Mouse (Mus musculus) spleen, postnatal 4 days (tissue): ENCODE measurements around the gene Crmp1.

Source experiments
- DNase-seq, 2 experiments: peaks; one replicate each; pipeline ENCODE4 v3.0.0; 2022; ENCODE audit warnings: low spot score in 2 of 2

Gene Crmp1

DNA sequence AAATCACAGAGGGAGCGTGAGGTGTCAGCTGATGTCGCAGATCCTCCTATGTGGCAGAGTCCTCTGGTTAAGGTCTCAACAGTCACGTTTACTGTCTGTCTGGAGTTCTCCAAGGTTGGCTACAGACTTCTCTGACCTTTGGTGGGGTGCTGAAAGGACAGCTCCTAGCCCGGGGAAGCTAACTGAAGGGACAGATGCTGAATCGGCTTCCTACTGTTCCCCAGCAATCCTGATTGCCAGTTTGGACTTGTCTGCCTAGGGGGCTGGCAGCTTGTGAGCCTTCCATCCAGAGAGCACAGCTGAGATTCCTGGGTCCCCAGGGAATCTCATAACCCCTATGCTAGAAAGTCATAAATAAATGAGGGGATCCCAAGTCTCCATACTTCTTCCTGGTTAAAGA is 1.2 kb upstream of the Crmp1 start:
- DNase-seq, result no peak

DNA sequence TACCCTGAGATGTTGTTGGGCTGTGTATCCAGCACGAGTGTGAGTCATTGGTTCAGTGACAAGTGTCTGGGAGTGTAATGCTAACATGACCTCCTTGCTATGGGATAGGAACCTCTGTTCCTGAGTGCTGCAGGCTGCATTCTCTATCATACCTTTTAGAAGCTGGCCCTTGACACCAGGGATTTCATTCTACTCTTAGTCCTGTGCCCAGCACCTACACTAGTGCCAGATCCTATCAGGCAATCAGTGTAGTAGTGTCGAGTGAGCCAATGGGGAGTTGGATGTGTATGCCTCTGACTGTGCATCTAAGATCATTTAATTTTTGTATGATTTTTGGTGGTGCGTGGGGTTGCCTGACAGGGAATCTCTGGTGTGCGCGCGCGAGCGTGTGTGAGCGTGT is 516 bp upstream of the Crmp1 start:
- DNase-seq, result no peak

DNA sequence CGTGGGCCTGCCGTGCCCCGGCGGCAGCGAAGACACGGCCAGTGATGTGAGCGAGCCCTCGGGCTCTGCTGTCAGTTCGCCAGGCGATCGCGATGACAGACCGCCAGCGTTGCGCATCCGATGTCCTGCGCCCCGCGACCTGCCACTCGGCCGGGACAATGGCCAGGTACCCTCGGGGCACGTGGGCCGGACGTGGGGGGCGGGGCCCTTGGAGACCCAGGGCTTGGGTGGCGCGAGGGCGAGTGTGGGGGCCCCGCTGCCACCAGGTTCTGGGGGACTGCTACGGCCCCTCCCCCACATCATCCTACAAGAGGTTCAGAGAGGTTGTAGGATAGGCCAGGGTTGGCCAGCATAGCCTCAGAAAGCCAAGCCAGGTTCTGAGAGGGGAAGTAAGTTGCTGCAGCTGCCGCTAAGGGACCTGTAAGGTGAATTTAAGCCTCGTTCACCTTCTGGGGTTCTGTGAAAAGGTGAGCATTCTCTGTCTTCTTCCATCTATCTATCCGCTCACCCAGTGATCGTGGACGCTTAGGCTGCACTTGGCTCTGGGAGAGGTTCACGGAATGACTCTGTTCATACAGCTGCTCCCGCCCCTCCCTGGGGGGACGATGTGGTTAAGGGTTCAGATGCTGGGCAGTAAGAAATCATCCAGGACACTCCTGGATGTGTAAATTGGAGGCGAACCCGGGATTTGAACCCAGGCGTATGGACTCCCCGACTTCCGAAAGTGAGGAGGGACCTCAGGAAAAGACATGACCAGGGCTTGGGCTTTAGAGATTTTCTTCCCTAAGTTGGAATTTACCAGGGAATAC is 824 bp downstream of the Crmp1 start:
- DNase-seq, result no peak

DNA sequence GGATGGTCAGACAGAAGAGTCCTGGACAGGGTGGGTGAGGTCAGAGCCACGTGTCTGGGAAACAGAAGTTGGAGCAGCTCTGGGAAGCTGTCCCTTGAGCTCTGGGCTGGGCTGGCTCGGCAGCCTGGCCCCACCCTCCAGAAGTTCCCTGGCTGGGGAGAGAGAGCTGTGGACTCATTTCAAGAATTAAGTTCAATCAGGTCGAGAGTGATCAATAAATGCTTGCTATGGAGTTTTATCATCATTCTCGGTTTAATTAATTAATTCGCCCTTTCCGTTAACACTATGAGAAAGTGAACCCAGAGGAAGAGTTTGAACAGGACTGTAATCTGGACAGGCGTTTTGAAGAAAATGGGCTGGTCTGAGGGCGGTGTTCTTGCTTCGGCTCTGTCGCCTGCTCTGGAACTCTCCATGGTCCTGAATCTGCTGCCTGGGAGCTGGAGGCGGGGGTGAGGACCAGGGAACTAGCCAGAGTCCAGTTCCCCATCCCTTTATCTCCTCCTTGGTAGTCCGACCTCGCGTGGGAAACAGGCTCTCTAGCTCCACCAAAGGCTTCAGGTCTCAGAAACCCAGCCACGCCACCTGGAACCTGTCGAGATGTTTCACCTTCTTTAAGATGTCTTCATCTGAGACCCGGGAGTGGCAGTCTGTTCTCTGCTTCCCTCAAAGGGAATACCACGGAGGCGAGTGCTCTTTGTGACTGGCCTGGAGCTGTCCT is 1.6 kb downstream of the Crmp1 start:
- DNase-seq, result peak; percentile 36 to 76

DNA sequence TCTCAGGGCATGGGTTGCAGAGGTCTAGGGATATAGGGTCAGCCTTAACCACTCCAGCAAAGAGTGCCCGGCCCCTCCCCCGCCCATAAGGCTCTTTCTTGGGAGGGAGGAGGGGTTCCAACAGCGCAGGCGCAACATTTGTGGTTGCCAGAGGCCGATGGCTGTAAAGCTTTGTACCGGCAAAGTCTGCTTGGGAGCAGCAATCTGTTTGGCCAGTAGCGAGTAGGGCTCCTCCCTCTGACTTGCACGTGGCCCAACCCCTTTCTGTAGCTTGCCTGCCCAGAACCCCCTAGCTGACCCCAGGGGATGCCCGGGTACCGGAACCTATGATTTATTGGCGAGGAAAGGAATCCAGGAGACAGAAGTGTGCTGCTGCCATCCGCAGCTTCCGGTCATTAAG is 2.4 kb downstream of the Crmp1 start:
- DNase-seq, result no peak

DNA sequence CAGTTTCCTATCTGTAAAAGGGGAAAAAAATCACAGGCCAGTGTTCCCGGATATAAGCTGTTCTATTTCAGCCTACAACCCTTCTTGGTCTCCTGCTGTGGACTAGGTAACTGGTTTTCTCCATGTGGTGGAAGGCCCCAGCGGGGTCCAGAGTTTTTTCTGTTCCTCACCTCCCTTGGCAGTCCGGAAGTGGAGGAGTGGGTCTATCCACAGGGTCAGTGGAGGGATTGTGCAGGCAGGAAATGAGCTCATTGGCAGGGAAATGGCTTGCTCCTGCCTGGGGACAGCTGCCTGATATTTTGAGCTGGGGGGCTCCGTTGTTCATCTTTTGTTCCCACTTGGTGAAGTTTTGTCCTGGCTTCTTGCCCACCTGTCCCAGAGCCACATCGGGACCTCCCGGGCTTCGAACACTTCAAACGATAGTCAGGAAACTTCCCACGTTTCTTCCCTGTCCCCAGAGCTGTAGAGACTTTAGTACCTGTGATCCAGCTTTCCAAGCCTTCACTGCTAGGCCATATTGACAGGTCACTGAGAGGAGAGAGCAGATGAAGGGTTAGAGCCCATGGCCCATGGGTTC is 3.0 kb downstream of the Crmp1 start:
- DNase-seq, result no peak

DNA sequence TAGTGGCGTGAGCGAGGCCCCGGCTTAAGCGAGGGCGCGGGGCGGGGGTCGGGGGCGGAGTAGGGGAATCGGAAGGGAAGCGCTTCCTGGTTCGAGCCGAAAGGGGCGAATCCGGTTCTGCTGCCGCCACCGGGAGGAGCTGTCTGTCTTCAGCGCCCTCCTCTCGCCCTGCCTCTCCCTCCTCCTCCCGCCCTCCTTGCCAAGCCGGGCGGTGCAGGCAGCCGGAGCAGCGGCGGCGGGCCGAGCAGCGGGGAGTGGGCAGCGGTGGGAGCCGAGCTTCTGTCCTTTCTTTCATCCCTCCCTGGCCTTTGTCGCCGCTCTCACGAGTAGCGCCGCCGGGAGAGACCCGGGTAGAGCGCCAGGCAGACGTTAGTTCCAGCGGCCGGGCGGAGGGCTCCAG is 3.9 kb downstream of the Crmp1 start:
- no peak for DNase-seq

DNA sequence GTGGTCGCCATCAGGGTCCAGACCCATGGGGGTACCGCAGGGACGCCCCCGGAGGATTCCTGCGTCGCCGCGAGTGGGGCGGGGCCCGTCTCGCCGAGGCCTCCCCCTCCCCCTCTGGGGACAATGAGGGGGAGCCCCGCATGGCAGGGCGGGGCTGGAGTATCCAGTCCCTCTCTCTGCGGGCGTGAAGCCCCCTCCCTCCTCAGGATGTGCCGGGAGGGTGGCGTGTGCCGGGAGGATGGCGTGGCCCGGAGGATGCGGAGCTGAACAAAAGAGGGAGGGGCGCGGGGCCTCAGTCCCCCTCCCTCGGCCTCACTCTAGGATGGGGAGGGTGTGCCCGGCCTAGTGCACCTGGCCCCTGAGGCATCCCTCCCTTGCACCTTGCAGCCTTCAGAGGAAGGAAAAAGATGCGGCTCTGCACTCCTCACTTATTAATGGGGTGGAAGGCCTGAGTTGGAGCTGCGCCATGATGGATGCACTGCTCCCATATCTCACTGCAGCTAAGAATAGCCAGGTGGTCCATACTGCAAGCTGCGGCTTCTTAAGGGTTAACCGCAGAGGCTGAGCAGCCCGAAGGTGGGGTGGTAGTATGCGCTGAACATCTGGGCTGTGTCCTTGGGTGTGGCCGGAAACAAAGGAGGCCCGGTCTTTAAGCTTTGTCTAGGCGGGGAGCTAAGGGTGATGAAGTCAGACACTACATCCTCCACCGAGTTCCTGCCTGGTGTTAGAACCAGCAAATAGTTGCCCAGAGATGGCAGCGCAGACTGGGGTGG is 4.6 kb downstream of the Crmp1 start:
- DNase-seq, result no peak

DNA sequence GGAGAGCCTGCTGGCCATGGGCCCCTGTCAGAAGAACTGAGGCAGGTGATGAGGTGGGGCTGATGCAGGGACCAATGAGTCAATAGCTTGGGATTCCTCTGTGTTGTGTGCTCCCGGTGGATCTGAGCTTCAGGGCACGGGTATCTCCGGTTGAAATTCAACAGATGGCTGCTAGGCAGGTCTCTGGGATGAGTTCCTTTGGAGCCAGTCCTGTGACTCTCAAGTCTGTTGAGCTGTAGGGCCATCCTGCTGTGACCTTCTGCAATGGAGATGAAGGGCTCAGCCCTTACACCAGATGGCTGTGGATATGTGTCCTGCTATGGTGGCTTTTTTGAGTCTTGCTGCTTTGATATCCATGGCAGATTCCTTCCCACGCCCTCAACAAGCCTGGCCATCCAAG is 5.7 kb downstream of the Crmp1 start:
- DNase-seq, result no peak

DNA sequence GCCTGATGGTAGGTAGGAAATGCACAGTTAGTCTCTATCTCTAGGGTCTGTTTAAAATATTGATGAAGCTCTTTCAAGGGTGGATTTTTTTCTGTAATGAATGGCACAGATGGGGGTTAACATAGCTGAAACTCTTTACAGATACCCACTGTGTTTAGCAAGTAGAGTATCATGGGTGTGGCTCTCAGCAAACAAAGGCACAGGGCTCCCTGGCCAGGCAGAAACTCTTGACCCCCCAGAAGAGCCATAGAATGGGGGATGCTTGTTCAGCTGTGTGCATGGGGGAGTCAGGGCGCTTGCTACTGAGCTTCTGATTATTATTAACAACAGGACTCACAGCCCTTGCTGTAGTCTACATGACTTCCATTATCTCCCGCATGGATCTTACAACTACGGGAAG is 7.1 kb downstream of the Crmp1 start:
- DNase-seq, result no peak

DNA sequence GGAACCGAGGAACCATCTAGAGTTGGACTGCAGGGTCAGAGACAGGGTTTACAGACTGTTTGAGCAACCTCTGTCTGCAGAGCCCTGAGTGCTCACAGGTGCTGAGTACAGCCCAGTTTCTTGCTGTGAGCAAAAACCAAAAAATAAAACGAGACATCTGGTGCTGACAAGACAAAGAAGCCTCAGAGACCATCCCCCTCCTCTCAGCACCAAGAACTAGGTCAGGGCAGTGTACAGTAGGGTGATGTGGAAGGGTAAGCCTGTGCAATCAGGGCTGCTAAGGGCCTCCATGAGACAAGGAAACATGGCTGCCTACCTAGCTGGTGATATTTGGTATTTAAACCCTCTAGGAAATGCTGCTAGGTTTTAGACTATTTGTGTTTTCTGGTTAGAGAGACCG is 9.9 kb downstream of the Crmp1 start:
- DNase-seq, result no peak

DNA sequence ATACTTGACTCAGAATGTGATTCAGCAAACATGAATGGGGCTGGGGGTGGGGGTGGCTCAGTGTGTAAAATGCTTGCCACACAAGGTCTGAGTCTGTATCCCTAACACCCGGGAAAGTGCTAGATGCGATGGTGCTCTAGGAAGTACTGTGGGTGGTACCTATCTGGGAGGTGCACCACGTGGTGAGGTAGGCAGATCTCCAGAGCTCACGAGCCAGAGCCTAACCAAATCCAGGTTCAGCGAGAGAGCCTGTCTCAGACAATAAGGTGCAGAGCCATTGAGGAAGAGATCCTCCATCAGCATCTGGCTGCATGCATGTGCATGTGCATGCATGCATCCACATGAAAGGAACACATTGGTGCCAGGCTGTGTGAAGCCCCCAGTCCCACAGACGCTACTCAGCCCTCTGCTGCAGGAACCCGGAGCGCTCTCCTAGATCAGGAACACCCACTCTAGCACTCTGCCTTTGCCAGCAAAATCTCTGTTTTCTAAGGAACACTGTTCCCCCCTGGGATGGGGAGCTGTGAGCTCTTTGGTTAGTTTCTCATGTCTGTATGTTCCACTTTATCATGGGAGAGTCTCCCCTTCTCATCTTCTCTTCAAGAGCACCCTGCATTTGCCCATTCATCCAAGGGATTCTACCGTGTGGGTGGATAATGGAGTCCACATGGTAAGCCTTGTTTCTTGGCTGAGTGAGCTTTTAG is 10.5 kb downstream of the Crmp1 start:
- DNase-seq, result no peak

DNA sequence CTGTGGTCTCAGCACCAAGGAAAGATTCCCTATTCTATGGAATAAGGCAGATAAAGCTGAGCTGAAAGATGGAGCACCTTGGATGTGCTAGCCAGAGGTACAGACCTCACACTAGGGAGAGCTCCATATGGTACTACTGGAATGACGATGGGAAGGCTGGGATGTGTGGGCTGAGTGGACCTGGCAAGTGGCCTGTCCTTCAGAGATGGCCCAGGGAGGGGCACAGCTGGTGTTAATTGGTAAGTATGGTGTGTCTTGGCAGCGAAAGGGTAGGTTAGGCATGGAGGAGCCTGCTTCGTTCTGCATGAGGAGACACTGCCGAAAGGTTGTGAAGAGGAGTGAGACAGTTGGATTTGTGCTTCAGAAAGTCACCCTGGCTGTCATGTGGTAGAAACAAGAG is 12.8 kb downstream of the Crmp1 start:
- DNase-seq, result no peak

DNA sequence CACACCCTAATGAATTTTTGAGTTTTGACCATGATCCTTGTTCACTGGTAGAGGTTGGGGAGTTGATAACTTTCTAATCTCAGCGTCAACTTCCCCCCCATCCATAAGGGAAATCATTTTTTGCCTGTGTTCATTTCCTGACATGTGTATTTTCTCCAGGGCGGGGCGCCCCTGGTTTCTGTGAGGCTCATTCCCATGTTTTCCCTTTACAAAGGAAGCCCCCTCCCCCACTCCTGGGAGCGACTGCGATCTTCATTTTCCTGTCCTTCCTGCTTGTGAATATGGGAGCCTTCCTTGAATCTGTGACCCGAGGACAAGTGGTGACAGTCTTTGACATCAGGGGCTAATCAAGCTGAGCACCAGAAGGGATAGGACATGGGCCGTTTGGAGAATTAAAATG is 15.1 kb downstream of the Crmp1 start:
- DNase-seq, result no peak

DNA sequence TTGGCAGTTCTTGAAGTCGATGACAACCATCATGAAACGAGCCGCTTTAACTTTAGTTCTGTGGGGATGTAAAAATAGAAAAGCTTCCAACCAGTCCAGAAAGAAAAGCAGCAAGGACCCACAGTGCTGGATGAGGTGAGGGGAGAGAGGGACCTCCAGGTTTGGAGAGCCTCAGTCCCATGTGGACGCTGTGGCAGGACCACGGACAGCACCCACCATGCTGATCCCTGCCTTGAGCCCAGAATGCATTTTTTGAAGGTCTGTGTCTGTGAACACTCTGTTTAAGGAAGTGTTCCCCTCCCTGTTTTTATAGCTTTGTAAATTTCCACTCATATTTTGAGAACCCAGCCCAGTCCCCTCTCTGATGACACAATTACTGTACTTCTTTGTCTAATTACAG is 15.5 kb downstream of the Crmp1 start:
- DNase-seq, result no peak

DNA sequence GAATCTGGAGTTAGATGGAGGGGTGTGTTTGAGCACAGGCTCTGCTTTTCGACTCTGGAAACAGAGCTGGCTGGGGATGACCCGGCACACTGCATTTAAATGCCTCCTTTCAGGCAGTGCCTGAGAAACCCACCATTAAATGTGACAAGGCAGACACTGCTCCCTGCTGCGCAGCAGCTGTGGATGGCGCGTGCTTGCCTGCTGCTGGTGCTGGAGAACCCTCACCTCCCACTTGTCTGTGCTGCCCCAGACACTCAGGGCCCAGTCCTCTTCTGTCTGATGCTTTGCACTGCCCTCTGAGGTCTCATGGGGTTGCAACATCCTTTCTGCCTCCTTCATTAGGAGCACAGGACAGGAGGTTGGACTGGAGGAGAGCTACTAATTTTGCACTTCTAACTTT is 20.0 kb downstream of the Crmp1 start:
- no peak for DNase-seq

DNA sequence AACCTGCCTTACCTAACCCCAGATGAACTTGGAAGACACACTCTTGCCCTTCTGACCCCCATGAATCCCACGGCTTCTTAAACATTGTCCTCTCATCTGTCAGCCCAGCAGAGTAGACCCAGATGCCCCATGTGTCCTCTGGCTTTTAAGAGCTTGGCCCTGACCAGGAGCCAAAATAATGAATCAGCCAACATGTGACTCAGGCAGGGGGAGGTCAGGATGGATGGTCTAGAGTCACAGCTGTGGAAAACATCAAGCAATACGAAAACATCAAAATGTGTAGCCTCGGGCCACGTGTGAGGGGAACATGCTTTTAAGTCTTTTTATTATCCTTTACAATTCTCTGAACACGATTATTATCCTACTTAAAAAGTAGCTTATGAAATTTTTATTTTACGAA is 22.1 kb downstream of the Crmp1 start:
- no peak for DNase-seq

DNA sequence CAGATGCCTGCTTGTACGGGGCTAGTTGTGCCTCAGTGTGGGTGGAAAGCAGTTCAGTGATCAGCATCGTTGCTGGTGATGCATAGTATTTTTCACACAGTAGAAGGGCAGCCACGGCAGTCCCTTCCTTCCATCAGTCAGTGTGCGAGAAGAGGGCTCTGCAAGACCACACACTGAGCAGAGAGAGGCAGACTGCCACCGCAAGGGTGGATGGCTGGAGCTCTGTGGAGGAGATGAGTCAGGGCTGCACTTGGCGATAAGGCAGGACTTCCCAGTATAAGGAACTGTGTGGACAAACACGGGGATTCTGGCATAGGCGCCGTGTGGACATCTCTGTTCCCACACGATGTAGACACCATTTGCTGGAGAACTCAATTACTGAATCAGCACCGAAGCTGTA is 39.3 kb downstream of the Crmp1 start:
- no peak for DNase-seq

DNA sequence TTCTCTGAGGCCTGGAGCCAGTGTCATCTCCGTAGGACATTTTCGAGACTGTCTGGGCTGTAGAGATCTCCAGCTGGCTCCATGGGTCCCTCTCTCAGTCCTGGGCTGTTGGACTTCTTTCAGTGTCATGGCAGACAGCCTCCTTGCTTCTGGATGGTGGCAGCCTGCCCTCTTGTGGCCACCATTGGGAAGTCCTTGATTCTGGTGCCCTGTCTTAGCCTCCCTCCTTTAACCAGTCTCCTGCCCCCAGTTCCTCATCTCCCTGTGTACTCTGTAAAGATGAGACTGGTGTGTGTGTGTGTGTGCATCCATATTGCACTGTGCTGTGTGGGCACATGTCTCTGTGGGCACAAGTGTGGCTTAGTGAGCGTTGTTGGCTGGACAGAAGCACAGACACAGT is 46.6 kb downstream of the Crmp1 start:
- DNase-seq, result no peak

DNA sequence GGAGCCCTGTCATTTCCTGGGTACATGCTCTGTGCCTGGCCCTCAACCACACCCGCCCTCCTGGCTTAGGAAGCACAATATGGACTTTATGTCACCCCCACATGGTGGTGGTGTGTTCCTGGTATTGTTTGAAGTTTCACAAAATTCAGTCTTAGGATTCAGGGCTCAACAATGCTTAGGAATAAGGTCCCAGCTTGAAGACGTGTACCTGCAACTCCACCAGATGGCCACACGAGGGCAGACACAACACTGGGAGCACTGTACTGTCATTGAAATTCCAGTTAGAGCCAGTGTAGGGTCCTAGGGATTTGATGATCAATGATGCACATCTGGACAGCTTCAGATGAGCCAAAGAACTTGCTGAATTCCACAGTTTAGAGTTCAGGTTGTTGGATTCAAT is 47.5 kb downstream of the Crmp1 start:
- DNase-seq, result no peak

DNA sequence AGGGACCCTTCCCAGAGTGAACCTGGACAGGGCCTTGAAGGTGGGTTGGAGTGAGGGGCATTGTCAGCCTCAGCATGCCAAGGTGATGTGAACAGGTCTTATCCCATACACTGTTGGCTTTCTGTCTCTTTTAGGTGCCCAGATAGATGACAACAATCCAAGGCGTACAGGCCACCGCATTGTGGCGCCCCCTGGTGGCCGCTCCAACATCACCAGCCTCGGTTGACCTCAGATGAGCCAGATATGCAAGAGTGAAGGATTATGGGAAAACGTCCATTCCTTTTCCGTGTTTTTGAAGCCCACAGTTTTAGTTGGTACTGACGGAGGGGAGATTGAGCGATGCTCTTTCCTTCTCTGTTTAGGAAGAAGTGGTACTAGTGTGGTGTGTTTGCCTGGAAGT is 49.2 kb downstream of the Crmp1 start:
- DNase-seq, result no peak

DNA sequence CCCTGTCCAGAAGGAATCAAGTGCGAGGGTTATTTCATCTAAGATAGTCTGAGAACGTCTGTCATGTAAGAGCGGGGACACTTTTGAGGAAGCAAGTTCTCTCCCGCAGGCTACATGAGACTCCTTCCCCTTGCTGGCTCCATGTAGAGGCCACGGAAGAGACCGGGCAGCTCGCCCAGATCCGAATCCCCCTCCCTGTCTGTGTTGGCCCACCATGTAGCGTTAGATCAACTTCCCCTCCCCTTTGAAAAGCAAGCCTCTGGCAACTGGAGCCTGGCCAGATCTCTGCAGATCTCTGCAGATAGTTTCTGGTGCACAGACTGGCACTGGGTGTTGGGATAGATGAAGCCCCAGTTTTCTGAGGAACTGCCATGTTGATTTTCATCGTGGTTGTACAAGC is 55.0 kb downstream of the Crmp1 start:
- no peak for DNase-seq
